Mouse (Mus musculus): ENCODE measurements around the gene Asap2.

Asap2 gene

DNA sequence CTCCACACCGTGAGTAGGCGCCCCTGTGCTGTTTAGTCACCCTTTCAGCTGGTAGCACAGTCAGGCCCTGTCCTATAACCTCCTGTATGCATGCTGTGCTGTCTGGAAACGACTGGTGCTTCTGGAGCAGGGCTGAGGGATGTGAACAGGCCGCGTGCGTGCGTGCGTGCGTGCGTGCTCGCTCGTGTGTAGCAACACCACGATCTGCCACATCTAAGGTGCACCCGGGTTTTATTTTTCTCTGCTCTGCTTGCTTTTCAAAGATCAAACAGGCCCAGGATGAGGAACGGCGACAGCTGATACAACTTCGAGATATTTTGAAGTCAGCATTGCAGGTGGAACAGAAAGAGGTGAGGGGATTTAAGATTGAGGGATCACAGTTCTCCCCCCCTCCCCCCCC is 222.6 kb downstream of the Asap2 start:
- in situ Hi-C loops (cut with MboI) = no loop called here

DNA sequence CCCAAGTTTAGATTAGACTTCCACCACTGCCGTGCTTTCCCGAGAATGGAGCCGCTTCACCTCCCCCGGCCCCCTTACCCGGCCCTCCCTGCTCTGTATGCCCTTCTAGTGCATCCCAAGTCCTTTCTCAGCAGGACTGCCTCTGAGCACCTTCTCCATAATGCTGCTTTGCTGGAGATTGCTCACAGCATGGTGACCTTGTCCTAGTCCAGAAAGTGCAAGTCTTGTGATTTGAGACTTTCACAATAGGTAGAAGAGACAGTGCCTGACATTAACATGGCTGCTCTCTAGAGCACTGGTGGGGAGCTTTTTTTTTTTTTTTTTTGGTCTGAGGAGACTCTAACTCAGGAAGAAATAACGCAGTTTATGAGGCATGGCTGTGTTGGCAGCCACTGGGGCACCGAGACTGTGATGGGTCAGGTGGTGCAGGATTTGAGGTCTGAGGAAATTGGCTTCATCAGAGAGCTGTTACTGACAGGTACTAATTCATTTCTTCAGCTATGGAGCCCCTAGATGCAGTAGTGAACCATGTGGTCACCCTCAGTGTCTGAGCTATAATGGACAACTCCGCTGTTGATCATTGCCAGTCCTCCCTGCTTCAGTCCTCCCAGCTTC is 224.4 kb downstream of the Asap2 start:
- in situ Hi-C loops (cut with MboI) = no loop called here

DNA sequence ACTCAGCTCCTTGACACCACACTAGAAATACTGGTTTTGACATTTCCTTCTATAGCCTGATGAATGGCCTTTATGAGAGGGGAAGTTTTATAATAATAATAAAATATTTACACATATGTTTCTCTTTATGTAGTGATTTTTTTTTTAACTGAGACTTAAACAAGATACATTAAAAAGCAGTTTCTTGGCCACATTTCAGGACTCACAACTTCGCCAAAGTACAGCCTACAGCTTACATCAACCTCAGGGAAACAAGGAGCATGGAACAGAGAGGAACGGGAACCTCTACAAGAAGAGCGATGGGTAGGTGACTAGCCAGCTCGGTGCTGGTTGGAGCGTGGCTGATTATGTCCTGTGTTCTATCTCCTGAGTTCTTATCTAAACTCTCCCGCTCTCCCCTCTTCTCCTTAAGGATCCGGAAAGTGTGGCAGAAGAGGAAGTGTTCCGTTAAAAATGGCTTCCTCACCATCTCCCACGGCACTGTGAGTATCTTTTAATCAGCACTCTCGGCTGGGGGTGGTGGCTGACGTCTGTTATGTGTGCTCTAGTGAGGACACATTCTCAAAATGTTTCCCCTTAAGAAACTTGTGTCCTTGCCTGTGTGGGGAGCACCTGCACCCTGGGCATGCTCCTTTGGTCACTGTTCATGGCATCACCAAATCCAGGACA is 227.7 kb downstream of the Asap2 start:
- in situ Hi-C loops (cut with MboI) = no loop called here

DNA sequence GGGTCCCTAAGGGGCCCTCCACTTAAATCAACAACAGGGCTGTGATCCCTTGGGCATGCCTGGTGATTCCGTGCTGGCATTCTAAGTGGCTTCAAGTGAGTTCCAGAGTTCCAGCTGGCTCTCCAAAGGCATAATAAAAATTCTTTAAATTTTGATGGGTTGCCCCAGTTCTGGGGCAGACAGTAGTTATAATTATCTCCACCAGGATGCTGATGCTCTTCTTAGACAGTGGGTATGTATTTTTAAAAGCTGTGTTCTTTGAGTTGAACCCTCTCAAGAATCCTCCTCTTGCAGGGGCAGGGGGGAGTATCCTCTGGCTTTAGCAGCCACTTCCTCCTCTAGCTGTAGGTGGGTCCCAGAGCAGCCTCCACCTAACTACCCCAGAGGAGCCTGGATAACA is 230.3 kb downstream of the Asap2 start:
- in situ Hi-C loops (cut with MboI) = no loop called here

DNA sequence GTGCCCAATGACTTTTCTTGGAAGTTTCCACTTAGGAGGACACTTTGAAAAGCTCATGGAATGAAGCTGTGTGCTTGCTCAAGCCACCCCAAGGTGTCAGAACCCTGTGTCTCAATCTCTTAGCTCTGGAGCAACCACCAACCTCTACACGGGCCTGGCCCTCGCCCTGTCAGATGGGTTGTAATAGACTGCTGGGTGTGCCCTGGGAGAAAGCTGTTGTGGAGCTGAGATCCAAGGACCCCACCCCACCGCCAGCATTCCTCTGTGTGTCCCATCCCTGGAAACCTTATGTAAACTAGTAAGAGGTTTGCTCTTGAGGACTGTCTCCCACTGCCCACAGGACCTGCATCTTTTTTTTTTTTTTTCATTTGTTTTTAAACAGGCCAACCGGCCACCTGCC is 233.7 kb downstream of the Asap2 start:
- in situ Hi-C loops (cut with MboI) = no loop called here

DNA sequence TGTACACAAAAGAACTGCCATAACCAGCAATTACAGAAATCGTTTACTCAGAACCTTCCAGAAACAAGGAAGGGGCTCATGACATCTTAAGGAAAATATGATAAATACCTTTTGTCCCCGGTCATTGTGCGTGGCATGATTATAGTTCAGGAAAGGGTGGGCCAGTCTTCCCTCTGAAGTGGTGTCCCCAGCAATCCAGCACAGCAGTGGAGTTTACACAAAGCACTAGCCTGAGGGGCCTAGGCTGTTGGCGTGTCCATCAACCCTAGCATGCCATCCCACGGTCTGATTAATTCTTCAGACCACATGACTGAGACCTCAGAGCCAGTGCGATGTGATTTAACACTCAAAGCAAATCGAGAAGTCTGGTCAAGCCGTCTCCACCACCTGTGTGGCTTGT is 235.1 kb downstream of the Asap2 start:
- in situ Hi-C loops (cut with MboI) = no loop called here

DNA sequence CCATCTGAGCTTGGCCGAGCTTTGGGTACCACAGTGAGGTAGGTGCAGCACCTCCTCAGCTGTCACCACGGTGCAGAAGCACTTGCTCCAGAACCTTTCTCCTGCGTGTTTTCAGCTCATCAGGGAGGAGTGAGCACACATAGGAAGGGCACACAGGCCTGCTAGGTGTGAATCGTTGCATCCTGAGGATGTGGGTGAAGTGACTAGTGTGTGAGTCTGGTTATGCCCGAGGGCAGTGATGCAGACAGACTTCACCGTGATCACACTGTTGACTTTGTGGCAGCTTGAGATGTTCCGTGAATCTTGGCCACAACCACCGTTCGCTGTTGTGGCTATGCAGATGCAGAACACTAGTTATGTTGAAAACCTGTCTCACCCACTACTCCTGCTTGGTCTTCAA is 236.1 kb downstream of the Asap2 start:
- in situ Hi-C loops (cut with MboI) = no loop called here

DNA sequence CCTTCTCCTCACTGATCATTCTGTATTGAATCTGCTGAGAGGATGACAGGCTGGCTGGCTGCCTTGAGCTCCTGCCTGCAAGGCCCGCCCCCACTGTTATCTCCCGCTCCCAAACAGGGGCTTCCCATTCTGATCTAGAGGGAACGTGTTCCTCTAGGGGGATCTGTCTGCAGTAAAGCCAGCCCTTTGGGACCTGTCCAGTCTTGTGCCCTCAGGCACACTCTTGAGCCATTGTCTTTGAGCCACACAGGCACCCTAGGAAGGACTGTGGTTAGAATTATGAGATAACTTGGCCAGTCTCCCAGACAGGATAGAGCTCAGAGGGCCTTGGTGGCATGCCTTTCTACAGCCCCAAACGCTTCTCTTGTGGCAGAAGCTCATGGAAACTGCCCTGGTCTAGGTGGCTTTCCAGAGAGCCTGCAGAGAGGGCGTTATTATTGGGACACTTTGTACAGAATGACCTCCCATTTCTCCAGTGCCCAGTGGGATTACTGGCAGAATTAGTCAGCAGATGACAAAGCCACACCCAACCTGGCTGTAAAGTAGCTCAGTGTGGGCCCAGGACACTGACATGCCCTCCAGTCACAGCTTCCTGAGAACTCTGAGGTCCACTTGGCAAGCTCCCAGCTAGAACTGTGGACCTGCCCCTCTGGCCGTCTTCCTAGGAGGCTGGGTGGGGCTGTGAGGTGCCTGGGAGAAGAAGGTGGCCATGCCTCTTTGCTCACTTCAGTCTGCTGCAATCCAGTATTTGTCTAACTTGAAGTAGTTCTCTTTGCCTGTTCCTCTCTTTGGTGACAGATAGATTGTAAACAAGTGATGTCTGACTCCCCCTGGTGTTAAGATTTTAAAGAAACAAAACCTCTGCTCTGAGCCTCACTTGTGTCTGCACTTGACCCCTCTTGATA is 237.1 kb downstream of the Asap2 start:
- in situ Hi-C loops (cut with MboI) = no loop called here

DNA sequence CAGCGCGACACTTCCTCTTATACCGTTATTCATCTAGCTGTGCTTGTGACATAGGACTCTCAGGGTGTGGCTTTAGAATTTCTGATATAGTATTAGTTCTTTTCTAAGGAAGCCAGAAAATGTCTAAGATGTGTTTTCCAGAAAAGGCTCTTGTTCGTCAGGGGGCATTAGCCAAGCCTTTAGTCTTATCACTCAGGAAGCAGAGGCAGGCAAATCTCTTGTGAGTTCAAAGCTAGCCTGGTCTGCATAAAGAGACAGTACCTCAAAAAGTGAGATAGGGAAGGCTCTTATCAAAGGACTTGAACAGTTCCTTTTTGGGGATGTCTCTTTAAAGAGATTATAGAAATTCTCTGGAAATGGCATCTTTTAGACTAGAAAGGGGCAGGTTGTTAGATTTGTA is 238.4 kb downstream of the Asap2 start:
- in situ Hi-C loops (cut with MboI) = no loop called here

DNA sequence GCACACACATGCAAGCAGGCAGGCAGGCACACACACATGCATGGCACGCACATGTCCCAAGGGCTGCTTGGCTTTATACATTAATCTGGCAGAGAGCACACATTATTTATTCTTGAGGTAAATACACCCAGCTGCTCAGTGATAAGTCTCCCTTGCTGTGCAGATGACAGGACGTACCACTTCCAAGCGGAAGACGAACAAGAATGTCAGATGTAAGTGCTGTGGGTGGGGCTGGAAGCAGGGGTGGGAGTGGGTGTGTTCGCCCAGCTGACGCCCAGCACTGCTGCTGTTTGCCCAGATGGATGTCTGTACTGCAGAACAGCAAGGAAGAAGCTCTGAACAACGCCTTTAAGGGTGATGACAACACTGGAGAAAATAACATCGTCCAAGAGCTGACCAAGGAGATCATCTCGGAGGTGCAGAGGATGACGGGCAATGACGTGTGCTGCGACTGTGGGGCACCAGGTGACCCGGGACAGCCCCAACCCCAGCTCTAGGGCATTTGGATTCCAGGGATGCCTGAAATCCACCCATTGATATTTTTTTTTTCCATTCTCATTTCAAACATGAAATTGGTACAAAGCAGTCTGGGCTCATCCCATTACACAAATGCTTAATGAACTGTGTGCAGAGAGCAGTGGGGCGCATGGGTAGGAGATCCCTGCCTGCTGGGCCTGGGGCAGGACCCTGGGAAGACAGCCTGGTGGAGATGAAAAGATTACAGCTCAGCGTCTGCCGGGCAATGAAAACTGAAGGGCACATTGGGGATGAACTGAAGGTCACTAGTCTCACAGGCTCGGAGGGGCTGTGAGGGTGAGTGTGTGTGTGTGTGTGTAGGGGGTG is 239.0 kb downstream of the Asap2 start:
- in situ Hi-C loops (cut with MboI) = no loop called here

DNA sequence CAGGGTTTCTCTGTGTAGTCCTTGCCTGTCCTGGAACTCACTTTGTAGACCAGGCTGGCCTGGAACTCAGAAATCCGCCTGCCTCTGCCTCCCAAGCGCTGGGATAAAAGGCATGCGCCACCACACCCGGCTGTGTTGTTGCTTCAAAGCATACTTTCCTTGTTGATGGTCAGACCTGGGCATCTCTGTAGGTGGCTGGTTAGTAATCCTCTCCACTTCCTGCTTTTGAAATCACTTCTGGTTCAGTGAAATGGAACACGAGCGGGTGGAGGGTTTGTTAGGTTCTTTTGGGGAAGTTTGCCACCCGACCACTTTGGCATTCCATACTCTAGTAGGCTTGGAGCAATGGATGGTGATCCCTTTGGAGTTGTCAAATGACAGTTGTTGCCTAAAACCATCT is 243.5 kb downstream of the Asap2 start:
- in situ Hi-C loops (cut with MboI) = no loop called here

DNA sequence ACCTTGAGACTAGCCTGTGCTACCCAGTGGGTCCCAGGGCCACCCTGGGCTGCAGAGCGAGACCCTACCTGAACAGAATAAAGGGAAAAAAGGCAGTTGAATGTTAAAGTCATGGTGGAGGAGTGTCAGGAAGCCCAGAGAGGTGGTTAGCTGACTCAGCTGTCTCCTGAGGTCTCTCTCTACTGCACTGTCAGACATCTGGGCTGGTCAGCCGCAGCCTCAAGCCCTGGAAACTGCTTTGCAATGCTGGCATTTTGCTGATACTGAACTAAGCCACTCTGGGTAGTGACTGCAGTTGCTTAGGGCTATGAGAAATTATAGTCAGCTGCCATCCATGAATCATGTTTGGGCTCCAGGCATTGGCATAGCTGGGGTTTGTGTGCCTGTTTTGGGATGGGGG is 244.3 kb downstream of the Asap2 start:
- in situ Hi-C loops (cut with MboI) = no loop called here

DNA sequence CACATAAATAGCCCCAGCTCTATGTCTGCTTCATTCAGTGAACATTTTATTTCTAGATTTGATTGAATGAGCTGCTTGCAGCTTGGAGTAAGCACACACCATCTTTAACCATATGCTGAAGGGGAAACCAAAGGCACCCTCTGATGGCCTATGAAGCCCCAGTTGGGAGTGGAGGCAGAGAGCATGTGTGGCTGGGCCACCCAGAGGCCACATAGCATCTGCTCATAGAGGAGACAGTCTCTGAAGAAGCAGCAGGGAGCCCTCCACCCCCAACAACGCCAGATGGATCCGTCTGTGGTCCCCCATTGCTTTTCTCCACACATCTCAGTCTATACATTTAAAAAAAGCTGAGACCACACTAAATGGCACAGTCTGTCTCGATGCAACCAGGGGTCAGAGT is 251.7 kb downstream of the Asap2 start:
- in situ Hi-C loops (cut with MboI) = no loop called here

DNA sequence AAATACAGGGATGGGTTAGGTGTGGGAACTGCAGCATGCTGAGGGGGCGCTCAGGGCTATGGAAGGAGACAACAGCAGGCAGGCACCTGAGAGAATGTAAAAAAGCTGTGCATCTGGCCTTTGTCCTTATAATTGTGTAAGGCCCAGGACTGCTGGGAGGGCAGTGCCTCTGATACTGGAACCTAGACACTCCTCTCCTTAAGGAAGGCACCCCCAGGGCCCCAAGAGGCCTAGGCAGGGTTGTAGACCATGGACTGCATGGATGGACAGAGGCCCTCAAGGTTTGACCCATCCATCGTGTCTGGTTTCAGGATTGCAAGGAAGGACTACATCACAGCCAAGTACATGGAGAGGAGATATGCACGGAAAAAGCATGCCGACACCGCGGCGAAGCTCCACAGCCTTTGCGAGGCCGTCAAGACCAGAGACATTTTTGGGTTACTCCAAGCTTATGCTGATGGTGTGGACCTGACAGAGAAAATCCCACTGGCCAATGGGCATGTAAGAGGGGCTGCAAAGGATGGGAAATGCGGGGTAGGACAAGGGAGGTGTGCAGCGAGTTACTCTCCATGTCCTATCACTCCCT is 254.2 kb downstream of the Asap2 start:
- in situ Hi-C loops (cut with MboI) = no loop called here

DNA sequence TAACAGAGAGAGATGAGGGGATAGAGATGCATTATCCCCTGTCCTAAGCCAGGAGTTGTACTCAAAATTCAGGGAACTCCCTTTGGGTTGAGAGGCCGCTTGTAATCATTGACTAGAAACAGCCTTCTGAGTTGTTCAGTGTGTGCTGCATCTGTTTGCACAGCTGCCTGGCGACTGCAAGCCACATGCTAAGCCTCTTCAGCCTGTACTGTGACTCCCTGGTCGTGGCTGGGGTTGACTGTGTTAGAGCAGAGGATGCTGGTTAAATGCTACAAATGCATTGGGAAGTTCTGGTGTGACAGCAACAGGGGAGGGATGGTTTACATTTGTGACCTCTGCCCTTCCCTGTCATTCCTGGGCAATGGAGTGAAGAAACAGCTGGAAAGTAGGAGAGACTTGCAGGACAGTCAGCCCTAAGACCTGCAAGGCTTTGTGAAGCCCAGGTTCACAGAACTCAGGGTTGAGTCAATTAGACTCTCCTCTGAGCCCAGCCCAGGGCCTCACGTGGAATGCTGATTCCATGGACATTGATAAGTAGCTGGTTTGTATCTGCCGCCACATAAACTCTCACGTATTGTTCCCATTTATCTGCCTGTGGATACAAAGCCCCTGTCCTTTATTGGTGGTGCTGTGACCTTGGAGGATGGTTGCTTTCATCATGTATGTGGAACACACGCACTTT is 257.6 kb downstream of the Asap2 start:
- in situ Hi-C loops (cut with MboI) = no loop called here

DNA sequence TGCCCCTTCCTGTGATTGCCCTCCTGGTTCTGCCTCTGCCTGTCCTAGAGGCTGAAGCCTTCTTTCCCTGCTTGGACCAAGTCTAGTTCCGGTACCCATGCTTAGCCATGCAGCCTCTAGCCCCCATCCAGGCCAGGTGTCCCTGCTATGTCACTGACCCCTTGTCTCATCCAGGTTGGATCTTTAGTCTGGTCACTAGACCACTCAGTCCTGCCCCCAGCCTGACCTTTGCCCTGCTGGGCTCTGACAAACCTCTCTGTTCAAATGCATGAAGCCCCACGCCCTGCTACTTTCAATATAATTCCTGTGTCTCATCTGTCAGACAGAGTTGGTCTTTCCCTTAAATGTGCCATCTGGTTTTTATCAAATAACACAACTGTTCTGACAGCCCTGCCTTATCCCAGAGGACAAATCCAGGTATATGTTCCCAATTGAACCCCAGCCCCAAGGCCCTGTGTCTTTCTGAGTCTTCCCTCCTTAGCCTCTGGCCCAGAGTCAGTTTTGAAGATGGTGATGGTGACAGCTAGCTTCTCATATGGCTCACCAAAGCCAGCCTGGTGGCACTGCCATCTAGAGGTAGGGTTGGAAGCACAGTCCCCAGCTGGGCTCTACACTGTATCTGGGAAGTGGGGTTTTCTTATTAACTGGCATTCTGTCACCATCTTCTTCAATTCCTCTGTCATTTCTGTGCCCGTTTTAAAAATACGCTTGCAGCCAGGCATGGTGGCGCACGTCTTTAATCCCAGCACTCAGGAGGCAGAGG is 270.4 kb downstream of the Asap2 start:
- in situ Hi-C loops (cut with MboI) = no loop called here

DNA sequence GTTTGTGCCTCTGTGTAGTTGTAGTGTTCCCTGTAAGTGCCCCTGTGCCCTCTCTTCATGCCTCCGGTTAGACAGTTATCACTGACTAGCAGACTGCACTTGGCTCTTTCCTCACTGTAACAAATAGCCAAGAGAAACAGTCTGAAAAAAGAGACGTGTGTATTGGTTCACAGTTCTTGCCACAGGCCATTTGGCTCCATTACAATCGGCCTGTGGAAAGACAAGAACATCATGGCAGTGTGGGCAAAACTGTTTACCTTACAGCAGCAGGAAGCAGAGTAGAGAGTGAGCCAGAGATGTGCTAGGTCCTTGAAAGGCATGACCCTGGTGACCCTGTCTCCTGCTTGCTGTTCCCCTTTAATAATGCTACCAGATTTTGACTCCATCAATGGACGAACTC is 271.3 kb downstream of the Asap2 start:
- in situ Hi-C loops (cut with MboI) = no loop called here

DNA sequence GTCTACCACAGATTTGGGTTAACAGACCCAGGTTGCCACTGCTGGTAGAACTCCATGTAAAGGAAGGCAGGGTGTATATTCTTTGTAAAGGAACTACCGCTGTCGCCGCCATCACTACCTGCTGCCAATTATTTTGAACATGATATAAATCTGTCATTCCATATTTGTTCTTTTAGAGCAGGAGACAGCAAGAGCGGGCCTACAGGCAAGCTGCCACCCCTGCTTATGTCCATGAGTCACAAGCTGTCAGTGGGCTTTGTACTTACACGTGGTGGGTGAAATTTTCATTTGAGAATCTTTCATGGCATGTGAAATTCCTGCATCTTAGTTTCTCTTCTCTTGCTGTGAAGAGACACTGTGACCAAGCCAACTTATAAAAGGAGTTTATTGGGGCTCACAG is 273.0 kb downstream of the Asap2 start:
- in situ Hi-C loops (cut with MboI) = no loop called here

DNA sequence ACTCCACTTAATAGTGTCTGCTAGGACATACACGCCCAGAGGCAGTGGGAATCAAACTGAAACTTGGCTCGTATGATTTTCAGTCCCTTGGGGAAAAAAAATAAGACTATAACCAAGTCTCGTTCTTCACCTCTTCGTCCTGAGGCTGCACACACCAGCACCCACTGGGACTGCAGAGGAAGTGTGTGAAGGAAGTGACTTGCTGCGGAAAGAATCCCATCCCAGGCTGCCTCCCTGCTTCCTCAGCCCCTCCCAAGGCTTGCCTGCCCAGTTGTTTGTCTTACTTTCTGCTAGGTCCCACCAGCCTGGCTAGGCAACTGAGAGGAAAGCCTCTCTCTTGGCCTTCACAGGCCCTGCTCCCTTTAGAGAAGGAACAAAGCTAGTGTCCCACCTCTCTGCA is 274.0 kb downstream of the Asap2 start:
- in situ Hi-C loops (cut with MboI) = no loop called here

DNA sequence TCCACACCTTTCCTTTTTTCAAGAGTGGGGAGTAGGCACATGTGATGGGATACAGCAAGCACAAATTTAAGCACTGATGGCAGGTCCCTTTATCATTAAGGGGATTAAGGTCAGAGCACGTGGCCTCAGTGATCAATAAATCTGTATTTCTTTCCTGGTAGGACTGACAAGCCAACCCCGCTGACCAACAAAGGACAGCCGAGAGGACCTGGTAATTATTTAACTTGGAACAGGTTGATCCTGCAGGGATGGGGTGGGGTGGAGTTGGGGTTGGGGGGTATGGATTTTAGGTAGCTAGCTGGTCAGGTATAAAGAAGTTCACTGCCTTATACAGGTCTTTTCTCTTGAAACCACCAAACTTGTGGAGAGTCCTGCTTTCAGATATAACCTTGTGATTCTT is 274.7 kb downstream of the Asap2 start:
- in situ Hi-C loops (cut with MboI) = no loop called here
